Mouse (Mus musculus) spleen, adult 2 months (tissue): ENCODE data around the gene Lrrk1.

ENCODE experiments used
- CTCF ChIP-seq: fragments of 200-500 bp; IDR thresholded peaks from 2 replicates; pipeline ENCODE4 v1.5.1; 2011; ENCODE audit warnings: mild to moderate bottlenecking, inconsistent platforms; ENCODE audit not compliant: insufficient read depth, insufficient read length, insufficient replicate concordance; ENCODE audit errors: extremely low read depth
- POLR2A ChIP-seq: fragments of 200-500 bp; IDR thresholded peaks from 2 replicates; pipeline ENCODE4 v1.6.1; 2011; ENCODE audit warnings: low read depth, low read length, inconsistent platforms

- TF ChIP-seq CTCF (no peak), POLR2A (no peak)
Observed at GRCm38 (mm10) chr7:66259436-66260206, 128.5 kb downstream of the Lrrk1 start.
